Mouse (Mus musculus) embryonic facial prominence, embryonic 13.5 days (tissue): ENCODE measurements around the gene Ccnl2. TPM values are rescaled to one million over a fixed set of nuclear protein-coding genes. Genes with fewer than 3 reads are reported as not detected.

Experiments
- microRNA-seq: library from miRNA; unstranded; fragments of <30 nt; microRNA quantifications from one replicate; pipeline ENCODE4, GENCODE M21; 2016
- polyA plus RNA-seq: library from polyadenylated mRNA; unstranded; fragments of >200 nt; fragmentation: Nextera tagmentation; extraction: Ambion mirVana; gene quantifications from 2 replicates; pipeline ENCODE4 v1.2.1, GENCODE M21; 2015

Gene Ccnl2
- polyA plus RNA-seq, 1 experiment from 2014 or later = 217 TPM

Small RNA genes within 50 kb of the gene (microRNA-seq; reads per million reads assigned to microRNA genes)
- gene Gm27743 = not detected

Other genes with a start within 250 kb of the Ccnl2 start
- 10.5 and 11.1 TPM in 2 replicates for gene Slc35e2, start 211.1 kb upstream of the Ccnl2 start, polyA plus RNA-seq
- gene Cdk11b, start 187.6 kb upstream of the Ccnl2 start, polyA plus RNA-seq = 73.9 and 76.4 TPM in 2 replicates
- not detected in 2 replicates for gene Gm10563, start 167.1 kb upstream of the Ccnl2 start, polyA plus RNA-seq
- gene Mmp23, start 159.1 kb upstream of the Ccnl2 start, polyA plus RNA-seq = 24.8 and 26.1 TPM in 2 replicates
- gene Mib2, start 143.3 kb upstream of the Ccnl2 start, polyA plus RNA-seq = 36.1 and 36.7 TPM in 2 replicates
- 6.5 and 8.7 TPM in 2 replicates for gene Fndc10, start 118.1 kb upstream of the Ccnl2 start, polyA plus RNA-seq
- gene Ssu72, start 107.7 kb upstream of the Ccnl2 start, polyA plus RNA-seq = 136 and 142 TPM in 2 replicates
- 1.2 and 1.4 TPM in 2 replicates for gene Tmem240, start 77.7 kb upstream of the Ccnl2 start, polyA plus RNA-seq
- 93.8 and 94.9 TPM in 2 replicates for gene Atad3a, start 51.4 kb upstream of the Ccnl2 start, polyA plus RNA-seq
- 8.6 and 9.6 TPM in 2 replicates for gene Vwa1, start 37.8 kb upstream of the Ccnl2 start, polyA plus RNA-seq
- gene Tmem88b, start 26.6 kb upstream of the Ccnl2 start, polyA plus RNA-seq = 0.67 and 0.74 TPM in 2 replicates
- 0.24 TPM in 1 of 2 replicates, not detected in the other for gene Ankrd65, start 22.1 kb upstream of the Ccnl2 start, polyA plus RNA-seq
- gene Mrpl20, start 9.6 kb upstream of the Ccnl2 start, polyA plus RNA-seq = 195 and 229 TPM in 2 replicates
- 131 and 150 TPM in 2 replicates for gene Aurkaip1, start 18.8 kb downstream of the Ccnl2 start, polyA plus RNA-seq
- 69.6 and 71.8 TPM in 2 replicates for gene Mxra8, start 27.2 kb downstream of the Ccnl2 start, polyA plus RNA-seq
- 4.0 and 5.4 TPM in 2 replicates for gene Dvl1, start 34.9 kb downstream of the Ccnl2 start, polyA plus RNA-seq
- 0.55 and 0.62 TPM in 2 replicates for gene Tas1r3, start 50.9 kb downstream of the Ccnl2 start, polyA plus RNA-seq
- 15.6 and 16.4 TPM in 2 replicates for gene Cptp, start 57.0 kb downstream of the Ccnl2 start, polyA plus RNA-seq
- gene Ints11, start 57.1 kb downstream of the Ccnl2 start, polyA plus RNA-seq = 70.9 and 81.0 TPM in 2 replicates
- 48.4 and 54.7 TPM in 2 replicates for gene Pusl1, start 79.3 kb downstream of the Ccnl2 start, polyA plus RNA-seq
- gene Acap3, start 79.3 kb downstream of the Ccnl2 start, polyA plus RNA-seq = 21.1 and 21.6 TPM in 2 replicates
- gene Ube2j2, start 131.3 kb downstream of the Ccnl2 start, polyA plus RNA-seq = 113 and 120 TPM in 2 replicates
- 39.5 and 43.6 TPM in 2 replicates for gene C1qtnf12, start 149.8 kb downstream of the Ccnl2 start, polyA plus RNA-seq
- gene B3galt6, start 180.2 kb downstream of the Ccnl2 start, polyA plus RNA-seq = 16.2 and 18.4 TPM in 2 replicates
- 154 and 156 TPM in 2 replicates for gene Sdf4, start 180.4 kb downstream of the Ccnl2 start, polyA plus RNA-seq
- gene Tnfrsf4, start 201.4 kb downstream of the Ccnl2 start, polyA plus RNA-seq = 1.3 TPM in 1 of 2 replicates, not detected in the other
- 3.0 and 4.1 TPM in 2 replicates for gene Tnfrsf18, start 213.7 kb downstream of the Ccnl2 start, polyA plus RNA-seq
- 2.0 and 2.7 TPM in 2 replicates for gene Ttll10, start 246.9 kb downstream of the Ccnl2 start, polyA plus RNA-seq